Mouse (Mus musculus): ENCODE results near the gene C130074G19Rik. TPM values are rescaled to one million over a fixed set of nuclear protein-coding genes. Genes with fewer than 3 reads are reported as not detected.
A peak's percentile ranks its signal among the peaks of the same experiment; 100 is the strongest.

Gene C130074G19Rik
- total RNA-seq, 2 experiments from 2014 or later: 33.0 to 36.5 TPM

DNA sequence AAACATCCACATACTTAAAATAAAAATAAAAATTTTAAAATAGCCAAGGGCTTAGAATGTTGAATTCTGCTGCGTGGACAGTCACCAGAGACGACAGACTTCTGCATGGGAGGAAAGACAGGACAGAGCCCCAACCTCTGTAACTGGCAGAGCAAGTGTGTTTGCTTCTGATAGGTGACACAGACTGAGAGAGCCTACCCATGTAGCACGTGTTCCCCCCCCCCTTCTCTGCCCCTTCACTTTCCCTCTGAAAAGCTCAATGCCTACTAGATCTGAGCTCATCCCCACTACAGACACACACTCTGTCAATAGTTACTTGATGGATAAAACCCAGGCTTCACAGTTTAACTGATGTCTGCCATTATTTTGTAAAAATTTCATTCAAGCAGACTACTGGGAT lies 36.0 kb downstream of the C130074G19Rik start:
- DNase-seq (ENCODE audit: low spot score in 2 of 2): no peak
- intact Hi-C loops (cut with DNase I): no loop called here

DNA sequence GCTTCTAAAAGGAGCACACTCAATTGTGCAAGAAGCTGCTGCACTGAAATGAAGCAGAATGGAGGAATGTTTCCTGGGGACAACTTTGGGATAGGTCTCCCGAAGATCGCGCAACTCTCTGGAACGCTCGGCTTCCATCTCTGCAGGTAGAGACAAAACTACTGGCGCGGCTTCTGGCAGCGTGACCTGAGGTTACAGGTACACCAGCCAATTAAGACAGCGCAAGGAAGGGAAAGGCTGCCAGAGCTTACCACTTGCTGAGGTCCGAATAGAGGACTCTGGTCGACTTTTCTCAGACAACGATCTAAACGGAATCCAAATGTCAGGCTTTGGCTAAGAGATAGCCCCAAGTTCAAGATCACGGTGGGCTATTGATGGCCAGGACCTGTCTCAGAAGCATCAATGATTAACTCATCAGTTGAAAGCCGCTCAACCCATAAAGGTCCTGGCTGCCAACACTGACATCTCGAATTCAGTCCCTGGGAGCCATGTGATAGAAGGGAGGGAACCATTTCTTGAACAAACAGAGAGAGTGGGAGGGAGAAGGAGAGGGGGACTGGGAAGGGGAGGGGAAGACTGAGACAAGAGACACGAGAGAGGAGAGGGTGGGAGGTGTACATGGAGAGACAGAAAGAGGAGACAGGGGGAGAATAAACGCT lies 36.8 kb downstream of the C130074G19Rik start, which contains the start of gene Marc2:
Gene Marc2, minus strand, starts transcription at position 360 of the 659 bp plus-strand sequence.
- DNase-seq (ENCODE audit: low spot score in 2 of 2): peak in 1 of 2 experiments; percentile 45
- intact Hi-C loops (cut with DNase I): no loop called here

DNA sequence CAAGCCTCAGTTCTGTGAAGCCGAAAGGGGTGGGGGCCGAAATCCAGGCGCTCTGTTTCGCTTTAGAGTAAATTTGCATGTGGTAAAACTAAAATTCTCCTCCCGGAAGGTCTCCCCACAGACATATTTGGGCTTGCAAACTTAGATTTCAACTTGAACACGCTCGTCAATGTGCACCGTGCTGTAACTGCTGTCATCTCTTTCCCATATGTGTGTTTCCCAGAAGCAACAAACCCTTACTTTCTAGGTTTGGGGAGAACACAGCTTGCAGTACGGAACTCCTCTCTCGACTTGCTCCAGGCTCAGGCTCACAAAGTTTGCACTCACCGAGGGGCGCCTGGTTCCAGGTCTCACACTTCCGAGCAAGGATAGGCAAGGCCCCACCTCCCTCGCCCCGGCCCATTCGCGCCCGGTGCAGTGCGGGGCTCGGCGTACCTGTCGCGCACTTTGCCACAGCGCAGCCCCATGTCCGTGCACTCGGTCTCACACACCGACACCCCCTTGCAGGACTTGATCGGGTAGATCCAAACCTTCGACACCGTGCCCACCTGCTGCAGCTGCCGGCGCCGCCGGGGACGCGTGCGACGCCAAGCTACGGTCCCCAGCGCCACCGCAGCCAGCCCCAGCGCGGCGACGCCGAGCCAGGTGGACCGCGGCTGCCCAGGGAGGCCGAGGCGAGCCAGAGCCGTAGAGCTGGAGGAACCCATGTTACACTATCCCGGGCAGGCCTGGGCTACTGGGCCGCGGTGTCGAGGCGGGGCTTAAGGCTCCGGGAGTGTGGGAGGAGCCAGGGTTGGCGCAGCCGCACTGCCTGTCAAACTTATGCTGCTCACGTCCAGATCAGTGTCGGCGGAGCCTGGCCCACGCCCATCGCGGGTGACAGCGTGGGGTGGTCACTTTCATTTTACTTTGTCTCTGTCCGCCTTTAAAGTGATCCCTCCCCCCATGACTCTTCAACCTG lies 37.6 kb downstream of the C130074G19Rik start:
- peak; percentile 87 to 90 for DNase-seq (ENCODE audit: low spot score in 2 of 2)
- intact Hi-C loops (cut with DNase I): loop anchor here (2.0 kb wide), 1 partner anchor 19 kb away; no protein-coding TSS in a partner anchor

DNA sequence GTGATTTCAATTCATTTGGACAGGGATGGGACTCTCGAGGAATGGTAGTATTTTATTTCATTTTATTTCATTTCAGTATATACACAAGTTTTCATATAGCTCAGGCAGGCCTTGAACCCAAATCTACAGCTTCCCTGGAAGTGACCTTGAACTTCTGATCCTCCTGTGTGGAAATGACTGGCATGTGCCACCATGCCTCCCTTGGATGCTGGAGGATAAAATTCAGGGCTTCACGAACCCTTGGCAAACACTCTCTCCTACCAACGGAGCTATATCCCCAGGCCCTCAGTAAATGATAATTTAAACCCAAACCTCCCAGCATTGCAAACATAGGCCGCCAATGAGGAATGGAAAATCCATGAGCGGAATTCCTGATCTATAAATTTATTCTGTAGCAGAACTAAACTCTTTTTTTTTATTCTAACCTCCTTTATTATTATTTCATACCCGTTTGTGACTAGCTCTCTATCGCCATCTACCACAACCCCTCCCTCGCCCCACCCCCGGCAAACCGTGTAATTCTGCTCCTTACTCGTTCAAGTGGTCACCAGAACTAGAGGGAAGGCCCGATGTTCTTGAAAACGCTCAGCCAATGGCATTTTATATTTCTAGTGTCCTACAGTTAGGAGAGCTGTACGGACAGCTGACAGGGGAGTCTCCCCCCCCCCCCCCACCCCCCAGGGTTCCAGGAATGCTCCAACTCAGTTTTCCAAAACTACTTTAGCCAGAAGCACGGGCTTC lies 38.5 kb downstream of the C130074G19Rik start:
- DNase-seq (ENCODE audit: low spot score in 2 of 2): peak in 1 of 2 experiments; percentile 41
- intact Hi-C loops (cut with DNase I): loop anchor here (2.0 kb wide), 1 partner anchor 18 kb away; no protein-coding TSS in a partner anchor

DNA sequence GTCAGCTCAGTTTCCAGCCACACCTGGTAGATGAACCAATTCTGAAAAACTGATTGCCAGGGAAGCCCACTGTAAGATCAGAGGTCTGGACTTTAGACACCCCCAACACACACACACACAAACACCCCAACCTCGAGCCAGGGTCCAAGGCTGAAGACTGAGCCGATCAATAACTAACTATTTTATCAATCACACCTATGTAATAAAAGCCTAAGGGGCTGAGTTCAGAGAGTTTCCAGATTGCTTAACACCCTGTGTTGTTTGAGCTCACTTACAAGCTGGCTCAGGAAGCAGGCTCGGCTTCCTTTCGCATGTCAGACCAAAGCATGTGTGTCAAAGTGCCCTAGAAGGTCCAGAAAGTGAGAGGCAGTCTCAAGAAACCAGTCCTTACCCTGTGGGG lies 45.4 kb downstream of the C130074G19Rik start:
- no peak for DNase-seq (ENCODE audit: low spot score in 2 of 2)
- intact Hi-C loops (cut with DNase I): no loop called here

DNA sequence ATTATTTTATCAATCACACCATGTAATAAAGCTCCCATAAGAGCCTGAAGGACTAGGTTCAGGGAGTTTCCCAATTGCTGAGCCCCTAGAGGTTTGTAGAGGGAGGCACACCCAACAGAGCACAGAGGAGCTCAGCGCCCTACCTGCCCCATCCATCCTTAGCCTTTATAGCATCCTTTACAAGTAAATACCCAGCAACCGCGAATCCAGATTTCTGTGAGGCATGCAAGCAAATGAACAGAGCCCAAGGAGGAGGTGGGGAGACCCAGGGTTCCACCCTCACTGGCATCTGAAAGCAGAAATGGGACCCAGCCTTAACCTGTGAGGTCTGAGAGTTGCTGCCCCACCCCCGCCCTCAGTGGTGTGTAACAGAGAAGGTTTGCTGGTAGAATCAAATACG lies 46.7 kb downstream of the C130074G19Rik start:
- DNase-seq (ENCODE audit: low spot score in 2 of 2): no peak
- intact Hi-C loops (cut with DNase I): no loop called here

DNA sequence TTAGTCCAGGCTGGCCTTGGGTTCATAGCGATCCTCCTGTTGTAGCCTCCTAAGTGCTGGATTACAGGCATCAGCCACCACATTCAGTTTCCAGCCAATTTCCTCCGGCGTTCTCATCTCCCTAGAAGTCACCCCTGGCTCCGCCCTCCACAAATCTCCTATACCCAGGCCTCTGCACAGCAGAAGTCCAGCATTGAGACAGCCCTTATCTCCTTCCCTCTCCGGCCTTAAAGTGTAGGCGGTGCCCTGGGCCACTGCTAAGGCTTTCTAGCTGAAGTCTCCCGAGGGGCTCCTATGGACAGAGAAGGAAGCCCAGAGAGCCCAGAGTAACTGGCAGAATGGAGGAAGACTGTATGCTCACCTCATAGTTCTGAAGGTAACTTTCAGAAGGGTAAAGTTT lies 49.5 kb downstream of the C130074G19Rik start:
- DNase-seq (ENCODE audit: low spot score in 2 of 2): no peak
- intact Hi-C loops (cut with DNase I): no loop called here

DNA sequence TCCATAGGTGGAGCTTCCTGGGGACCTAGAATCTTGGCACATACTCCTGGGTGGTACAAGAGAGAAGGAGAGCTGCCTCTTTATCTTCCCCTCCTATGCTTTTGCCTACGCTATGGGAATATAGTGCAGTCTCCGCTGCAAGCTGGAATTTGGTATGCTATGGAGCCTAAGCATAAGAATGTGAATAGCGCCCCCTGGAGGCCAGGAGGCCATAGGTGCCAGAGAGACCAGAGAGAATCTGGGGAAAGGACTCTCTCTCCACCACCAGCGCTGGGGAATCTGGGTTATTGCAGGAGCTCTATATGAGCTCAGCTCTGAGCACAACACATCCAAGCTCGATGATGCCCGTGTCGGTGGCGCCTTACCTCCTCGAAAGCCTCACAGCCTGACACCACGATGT lies 50.8 kb downstream of the C130074G19Rik start:
- DNase-seq (ENCODE audit: low spot score in 2 of 2): no peak
- intact Hi-C loops (cut with DNase I): no loop called here

DNA sequence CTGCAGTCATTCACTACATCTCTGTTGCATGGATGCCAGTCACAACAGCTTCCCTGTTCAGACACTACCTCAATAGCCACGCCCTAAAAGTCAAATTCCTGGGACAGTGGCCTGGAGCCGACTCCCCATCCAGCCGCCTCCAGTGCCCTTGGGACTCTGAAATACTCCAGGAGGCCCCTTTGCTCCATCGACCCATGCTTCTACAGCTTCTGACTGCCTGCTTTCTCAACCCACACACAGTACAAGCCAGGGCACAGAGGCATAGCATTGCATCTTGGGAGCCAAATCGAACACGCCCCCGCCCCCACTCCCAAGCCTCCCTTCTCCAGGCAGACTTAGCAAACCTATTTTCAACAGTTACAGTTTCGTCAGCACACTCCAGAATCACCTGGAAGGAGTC lies 53.1 kb downstream of the C130074G19Rik start:
- intact Hi-C loops (cut with DNase I): no loop called here
- no peak for DNase-seq (ENCODE audit: low spot score in 2 of 2)

DNA sequence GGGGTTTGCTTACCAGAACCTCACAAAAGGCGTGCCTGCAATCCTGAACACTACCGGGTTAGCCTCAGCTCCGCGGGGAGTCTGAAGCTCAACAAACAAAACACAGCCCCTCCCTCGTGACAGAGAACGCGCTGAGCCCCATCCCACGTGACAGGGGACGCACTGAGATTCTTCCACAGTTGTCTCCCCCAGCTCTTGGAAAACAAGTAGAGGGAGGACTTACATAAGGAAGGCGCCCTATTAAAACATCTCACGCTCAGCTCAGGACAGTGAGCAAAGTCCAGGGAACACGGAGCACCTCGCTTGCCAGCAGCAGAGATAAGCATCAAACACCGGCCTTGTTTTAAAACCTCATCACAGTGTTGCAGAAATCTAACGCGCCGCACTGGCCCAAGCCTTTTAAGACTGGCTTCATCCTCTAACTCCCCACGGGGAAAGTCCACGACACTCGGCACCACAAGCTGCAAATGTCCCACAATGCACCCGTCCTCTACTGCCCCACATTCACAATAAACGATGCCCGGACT lies 55.8 kb downstream of the C130074G19Rik start:
- DNase-seq (ENCODE audit: low spot score in 2 of 2): peak in 1 of 2 experiments; percentile 53
- intact Hi-C loops (cut with DNase I): loop anchor here (2.0 kb wide), 1 partner anchor 18 kb away; no protein-coding TSS in a partner anchor

DNA sequence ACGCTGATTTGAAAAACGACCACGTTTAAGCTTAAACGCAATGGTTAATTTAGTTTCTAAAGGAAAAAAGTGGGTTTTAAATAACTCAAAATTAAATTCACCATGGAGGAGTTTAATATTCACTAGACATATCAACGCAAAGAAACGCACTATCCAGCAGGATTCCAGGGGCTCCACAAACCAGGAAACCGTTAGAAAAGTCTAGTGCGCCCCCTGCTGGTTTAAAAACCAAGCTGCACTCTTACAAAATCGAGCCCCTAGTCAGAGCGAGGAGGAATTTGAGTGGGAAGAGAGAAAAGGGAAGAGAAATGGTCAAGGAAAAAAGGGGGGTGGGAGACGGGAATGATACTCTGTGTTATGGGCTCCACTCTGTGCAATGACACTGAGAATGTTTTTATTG lies 57.9 kb downstream of the C130074G19Rik start:
- intact Hi-C loops (cut with DNase I): loop anchor here (2.0 kb wide), 1 partner anchor 368 kb away; no protein-coding TSS in a partner anchor
- DNase-seq (ENCODE audit: low spot score in 2 of 2): peak in 1 of 2 experiments; percentile 56

DNA sequence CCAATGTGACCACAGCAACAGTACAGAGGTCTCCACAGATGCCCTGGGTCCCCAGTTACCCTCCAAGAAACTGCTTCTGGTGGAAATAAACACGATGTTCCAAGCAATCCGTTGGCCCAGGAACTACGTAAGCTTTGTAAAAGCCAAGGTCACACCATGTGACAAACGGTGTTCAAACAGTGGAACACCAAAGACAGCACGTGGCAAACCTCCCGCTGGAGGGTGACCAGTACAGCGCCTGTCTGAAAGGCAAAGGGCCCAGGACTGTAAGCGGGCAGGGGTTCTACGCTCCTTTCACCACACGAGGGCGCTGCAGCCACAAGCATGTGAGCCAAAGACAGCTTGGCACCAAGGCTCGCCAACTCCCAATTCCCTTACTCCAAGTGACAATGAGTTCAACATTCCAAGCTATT lies 58.6 kb downstream of the C130074G19Rik start:
- intact Hi-C loops (cut with DNase I): loop anchor here (1.0 to 2.0 kb wide), 2 partner anchors 68 to 368 kb away; no protein-coding TSS in a partner anchor
- DNase-seq (ENCODE audit: low spot score in 2 of 2): peak; percentile 84 to 89

DNA sequence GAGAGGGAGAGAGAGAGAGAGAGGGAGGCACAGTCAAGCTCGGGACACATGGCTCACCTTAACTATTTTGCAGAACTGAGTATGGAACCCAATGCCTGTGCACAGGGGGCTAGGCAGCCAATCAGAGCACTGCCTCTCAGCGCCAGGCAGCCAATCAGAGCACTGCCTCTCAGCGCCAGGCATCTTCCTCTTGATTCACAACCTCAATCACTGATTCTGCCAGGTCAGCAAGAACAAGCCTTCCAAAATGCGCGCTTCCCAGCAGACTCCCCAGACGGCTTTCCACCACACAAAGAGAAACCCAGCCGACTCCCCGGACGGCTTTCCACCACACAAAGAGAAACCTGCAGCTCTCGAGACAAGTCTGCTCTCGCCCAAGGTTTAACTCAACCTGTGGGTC lies 60.3 kb downstream of the C130074G19Rik start:
- intact Hi-C loops (cut with DNase I): no loop called here
- peak in 1 of 2 experiments; percentile 65 for DNase-seq (ENCODE audit: low spot score in 2 of 2)

Small RNA genes within 50 kb of the gene (microRNA-seq; reads per million reads assigned to microRNA genes)
- 596 to 770 reads per million in 2 experiments for gene Mir1981

Other genes starting within 250 kb of the C130074G19Rik start
- 1 to 10 TPM; 1.1 to 1.3 TPM for gene Hlx, start 150.6 kb downstream of the C130074G19Rik start, total RNA-seq (2021)
- gene Marc1, start 71.9 kb downstream of the C130074G19Rik start, total RNA-seq (2021): not detected
- 100 to 1,000 TPM; 146 to 165 TPM for gene Marc2, start 36.8 kb downstream of the C130074G19Rik start, total RNA-seq (2021)
- gene Mark1, start 116.4 kb upstream of the C130074G19Rik start, total RNA-seq (2021): 100 to 1,000 TPM in 1 of 2 experiments, 10 to 100 TPM in 1; 97.5 to 107 TPM

Data from left cerebral cortex, postnatal 25 days (tissue).